Mouse (Mus musculus): ENCODE data around the gene Smco4. TPM values are rescaled to one million over a fixed set of nuclear protein-coding genes. Genes with fewer than 3 reads are reported as not detected.

Smco4 gene
- polyA plus RNA-seq, 1 experiment from 2014 or later: 4.5 TPM

GRCm38 (mm10) chr9:15594148-15594547 lies 100.9 kb downstream of the Smco4 start:
- peak; percentile 52; the same call in 1 of the 2 replicates for ATAC-seq (replicated peaks; ENCODE audit: low FRiP score)
- Histone ChIP-seq H3K4me1 (peaks cover 7% of the 10 kb centered on the region), H3K9me3 (replicated peaks) (no peaks in the 10 kb centered on the region), H3K9ac (no peak overlapping the region), H3K36me3 (no peaks in the 10 kb centered on the region), H3K4me3 (replicated peaks) (no peak overlapping the region), H3K4me2 (no peak overlapping the region), H3K27ac (no peak overlapping the region), H3K27me3 (no peaks in the 10 kb centered on the region)
- WGBS: 88% methylated on average over 4 of the region's 4 CpGs

Other genes starting within 250 kb of the Smco4 start
- gene Med17, start 213.5 kb upstream of the Smco4 start, polyA plus RNA-seq (2015; fragmentation: Nextera tagmentation; extraction: Ambion mirVana): 35.4 and 39.2 TPM in 2 replicates
- gene Taf1d, start 187.2 kb upstream of the Smco4 start, polyA plus RNA-seq (2015; fragmentation: Nextera tagmentation; extraction: Ambion mirVana): 94.4 and 94.9 TPM in 2 replicates
- 18.2 and 20.7 TPM in 2 replicates for gene 4931406C07Rik, start 187.0 kb upstream of the Smco4 start, polyA plus RNA-seq (2015; fragmentation: Nextera tagmentation; extraction: Ambion mirVana)
- gene Cep295, start 135.6 kb upstream of the Smco4 start, polyA plus RNA-seq (2015; fragmentation: Nextera tagmentation; extraction: Ambion mirVana): 16.8 and 18.2 TPM in 2 replicates
- gene Deup1, start 134.5 kb downstream of the Smco4 start, polyA plus RNA-seq (2015; fragmentation: Nextera tagmentation; extraction: Ambion mirVana): 0.64 and 0.68 TPM in 2 replicates
- 15.0 and 15.2 TPM in 2 replicates for gene Slc36a4, start 216.3 kb downstream of the Smco4 start, polyA plus RNA-seq (2015; fragmentation: Nextera tagmentation; extraction: Ambion mirVana)